Mouse (Mus musculus) erythroblast, embryonic 14.5 days (primary cell): ENCODE measurements around the gene Cort.

Experiments used
- GATA1 ChIP-seq: IDR thresholded peaks from 2 replicates; pipeline ENCODE4 v1.6.1; 2012; ENCODE audit warnings: low read length, inconsistent platforms, mixed read lengths
- TAL1 ChIP-seq: IDR thresholded peaks from 3 replicates; pipeline ENCODE4 v1.6.1; 2012; ENCODE audit warnings: low read length, inconsistent platforms, mixed read lengths

DNA sequence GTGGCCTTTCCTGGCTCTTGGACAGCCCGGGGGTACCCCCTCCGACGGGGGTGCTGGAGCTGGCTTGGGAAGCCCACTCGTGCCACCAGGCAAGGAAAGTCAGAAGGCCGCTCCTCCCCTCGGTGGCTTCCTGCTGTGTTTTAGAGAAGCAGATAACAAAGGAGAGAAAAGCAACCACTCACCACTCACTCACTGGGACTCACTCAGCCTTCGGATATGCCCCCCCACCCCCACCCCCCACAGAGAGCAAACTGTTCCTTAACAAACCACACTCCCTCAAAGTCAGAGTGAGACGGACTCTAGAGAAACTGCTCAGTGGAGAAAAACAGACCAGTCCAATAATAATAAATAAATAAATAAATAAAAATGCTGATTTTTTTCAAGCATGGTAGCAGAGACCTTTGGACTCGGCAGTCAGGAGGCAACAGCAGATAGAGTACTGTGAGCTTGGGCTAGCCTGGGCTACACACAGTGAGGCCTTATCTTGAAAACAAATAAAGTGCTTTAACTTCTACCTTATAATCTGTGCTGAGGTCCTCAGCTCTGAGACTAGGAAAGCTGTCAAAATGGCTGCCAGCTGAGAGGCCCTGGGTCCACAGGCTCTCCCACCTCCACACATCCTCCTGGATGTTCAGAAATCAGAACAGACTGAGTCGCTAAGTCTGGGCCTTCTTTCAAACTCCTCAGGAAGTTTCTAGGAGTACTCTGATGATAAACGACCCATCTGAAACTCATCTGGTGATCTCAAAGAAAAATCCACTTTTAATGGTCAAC, 1.0 kb downstream of the Cort start:
- TF ChIP-seq GATA1 (no peak), TAL1 (no peak)
